Mouse (Mus musculus): ENCODE measurements around the gene Ptgir.

Gene Ptgir

GRCm38 (mm10) chr7:16906281-16906680 is at the start of gene Ptgir:
TSS of gene Ptgir (plus strand) at chr7:16906490.
- DNase-seq (ENCODE audit: low spot score in 2 of 2) = no peak

- DNase-seq (ENCODE audit: low spot score in 2 of 2) = no peak
Measured at GRCm38 (mm10) chr7:16858336-16858735, 48.0 kb upstream of the Ptgir start.

- peak; percentile 71 to 75 for DNase-seq (ENCODE audit: low spot score in 2 of 2)
Measured at GRCm38 (mm10) chr7:16859902-16860651, 46.2 kb upstream of the Ptgir start.

- no peak for DNase-seq (ENCODE audit: low spot score in 2 of 2)
Measured at GRCm38 (mm10) chr7:16867488-16867887, 38.8 kb upstream of the Ptgir start.

GRCm38 (mm10) chr7:16869497-16869896 is 36.8 kb upstream of the Ptgir start:
- DNase-seq (ENCODE audit: low spot score in 2 of 2) = peak; percentile 91 to 92

- no peak for DNase-seq (ENCODE audit: low spot score in 2 of 2)
Measured at GRCm38 (mm10) chr7:16871600-16871999, 34.7 kb upstream of the Ptgir start.

- DNase-seq (ENCODE audit: low spot score in 2 of 2) = no peak
Measured at GRCm38 (mm10) chr7:16872478-16872877, 33.8 kb upstream of the Ptgir start.

- DNase-seq (ENCODE audit: low spot score in 2 of 2) = no peak
Measured at GRCm38 (mm10) chr7:16873392-16873791, 32.9 kb upstream of the Ptgir start.

- peak; percentile 78 to 80 for DNase-seq (ENCODE audit: low spot score in 2 of 2)
Measured at GRCm38 (mm10) chr7:16874190-16874589, 32.1 kb upstream of the Ptgir start.

GRCm38 (mm10) chr7:16874756-16875309 is 31.5 kb upstream of the Ptgir start:
- peak; percentile 99 to 100 for DNase-seq (ENCODE audit: low spot score in 2 of 2)

- DNase-seq (ENCODE audit: low spot score in 2 of 2) = no peak
Measured at GRCm38 (mm10) chr7:16875310-16875325, 31.2 kb upstream of the Ptgir start, which contains the start of gene Dact3. TSS of gene Dact3 (plus strand) at chr7:16875317.

- DNase-seq (ENCODE audit: low spot score in 2 of 2) = no peak
Measured at GRCm38 (mm10) chr7:16875326-16875725, 31.0 kb upstream of the Ptgir start.

GRCm38 (mm10) chr7:16876006-16876405 is 30.3 kb upstream of the Ptgir start:
- DNase-seq (ENCODE audit: low spot score in 2 of 2) = no peak

- DNase-seq (ENCODE audit: low spot score in 2 of 2) = no peak
Measured at GRCm38 (mm10) chr7:16876608-16877007, 29.7 kb upstream of the Ptgir start.

GRCm38 (mm10) chr7:16877717-16878116 is 28.6 kb upstream of the Ptgir start:
- DNase-seq (ENCODE audit: low spot score in 2 of 2) = no peak

GRCm38 (mm10) chr7:16879796-16880547 is 26.3 kb upstream of the Ptgir start:
- DNase-seq (ENCODE audit: low spot score in 2 of 2) = no peak

GRCm38 (mm10) chr7:16880615-16881014 is 25.7 kb upstream of the Ptgir start:
- DNase-seq (ENCODE audit: low spot score in 2 of 2) = no peak

GRCm38 (mm10) chr7:16883162-16883561 is 23.1 kb upstream of the Ptgir start:
- no peak for DNase-seq (ENCODE audit: low spot score in 2 of 2)

- DNase-seq (ENCODE audit: low spot score in 2 of 2) = no peak
Measured at GRCm38 (mm10) chr7:16884334-16884733, 22.0 kb upstream of the Ptgir start.

GRCm38 (mm10) chr7:16885271-16885776 is 21.0 kb upstream of the Ptgir start:
- DNase-seq (ENCODE audit: low spot score in 2 of 2) = no peak

- DNase-seq (ENCODE audit: low spot score in 2 of 2) = no peak
Measured at GRCm38 (mm10) chr7:16885905-16886304, 20.4 kb upstream of the Ptgir start.

GRCm38 (mm10) chr7:16890536-16890935 is 15.8 kb upstream of the Ptgir start:
- DNase-seq (ENCODE audit: low spot score in 2 of 2) = no peak

- DNase-seq (ENCODE audit: low spot score in 2 of 2) = no peak
Measured at GRCm38 (mm10) chr7:16890944-16891343, 15.3 kb upstream of the Ptgir start.

All from right cerebral cortex, adult 2 months (tissue).